16 mouse cellular contexts compared by ENCODE assay signal in genomic region chr1:34478891-34479655, GRCm38 (mm10). TPM values are rescaled to one million over a fixed set of nuclear protein-coding genes. Genes with fewer than 3 reads are reported as not detected.
A peak's percentile ranks its signal among the peaks of the same experiment; 100 is the strongest.
DNase-seq lines count a peak whose midpoint lies in the region; ATAC-seq lines count a peak whose summit lies in the region.
"Had no signal": no experiment of that assay in that cellular context is flagged by ENCODE, and none has a peak within 500 bp of the region (broad histone marks: within the 10 kb centered on the region; RNA-seq: fewer than 3 reads in every experiment).

No protein-coding gene starts in this region.

- H3K9me3 ChIP-seq in heart, embryonic 13.5 days = no peaks in the 10 kb centered on the region

- no peak for DNase-seq in heart, postnatal 14 days
- DNase-seq in spleen, postnatal 36 days (ENCODE audit: low spot score in 2 of 2) = peak; percentile 52 to 63
- DNase-seq in spleen, adult 12 weeks (ENCODE audit: low spot score) = no peak
- no peak for DNase-seq in Muller cell, postnatal 12 days (ENCODE audit: inconsistent ontology term)
- no peak for DNase-seq in adrenal gland, postnatal 36 days
- DNase-seq: kidney, postnatal 10 days; lung, postnatal 10 days; right cerebral cortex, adult 18-20 months had no signal

- peaks cover 7% of the 10 kb centered on the region for H3K27me3 ChIP-seq in heart, embryonic 13.5 days (replicated peaks)

- peak overlapping the region; percentile 82 for H3K27ac ChIP-seq in heart, embryonic 13.5 days (replicated peaks)
- H3K27ac ChIP-seq: left cerebral cortex, adult 2 months had no signal

- no peak overlapping the region for H3K9ac ChIP-seq in heart, embryonic 13.5 days

- 14% methylated on average over 11 of the region's 11 CpGs for WGBS in heart, embryonic 13.5 days

- H3K4me3 ChIP-seq in heart, embryonic 13.5 days = peak overlapping the region; percentile 17; the same call in 1 of the 2 replicates
- H3K4me3 ChIP-seq: left cerebral cortex, adult 2 months; myocyte had no signal

- intact Hi-C loops in heart, postnatal 14 days (cut with DNase I) = no loop called here

- no peaks in the 10 kb centered on the region for H3K36me3 ChIP-seq in heart, embryonic 13.5 days

- peaks cover 27% of the 10 kb centered on the region for H3K4me1 ChIP-seq in heart, embryonic 13.5 days

- peak overlapping the region; percentile 60 for H3K4me2 ChIP-seq in heart, embryonic 13.5 days

- ATAC-seq in heart, embryonic 13.5 days (ENCODE audit: extremely low read depth, insufficient number of reproducible peaks, low FRiP score, low TSS enrichment) = peak; percentile 51; the same call in 1 of the 2 replicates
- peak; percentile 66 for ATAC-seq in inflammation-experienced regulatory T-cells, adult 6 months
- peak; percentile 63 for ATAC-seq in neutrophil, adult 5-6 weeks (ENCODE audit: extremely low read depth, insufficient number of reproducible peaks, low FRiP score, poor library complexity, severe bottlenecking)

RNA-seq across cellular contexts. Expression of gene Prss39, which starts 19.1 kb away (rescaled TPM):
- not detected in 2 replicates for polyA plus RNA-seq in heart, embryonic 13.5 days (2015; fragmentation: Nextera tagmentation; extraction: Ambion mirVana)
- total RNA-seq in heart, postnatal 14 days (2021) = not detected
- polyA plus RNA-seq in inflammation-experienced regulatory T-cells, adult 6 months (2017; shearing (Covaris generic)) = not detected
- not detected in 2 replicates for total RNA-seq in neutrophil, adult 5-6 weeks (2017)
- total RNA-seq in adrenal gland, postnatal 36 days (2021) = not detected
- total RNA-seq: left cerebral cortex, adult 2 months had no signal
- polyA plus RNA-seq: cortical plate, adult 2 months; forebrain, embryonic 11.5 days; myocyte had no signal

RNA-seq across cellular contexts. Expression of gene Ptpn18, which starts 19.5 kb away (rescaled TPM):
- polyA plus RNA-seq in heart, embryonic 13.5 days (2015; fragmentation: Nextera tagmentation; extraction: Ambion mirVana) = 15.1 and 15.8 TPM in 2 replicates
- total RNA-seq in heart, postnatal 14 days (2021) = 1 to 10 TPM; 7.2 to 7.5 TPM
- 100 to 1,000 TPM; 161 to 189 (median 165) TPM for polyA plus RNA-seq in inflammation-experienced regulatory T-cells, adult 6 months (2017; shearing (Covaris generic))
- total RNA-seq in neutrophil, adult 5-6 weeks (2017) = 262 and 311 TPM in 2 replicates
- total RNA-seq in adrenal gland, postnatal 36 days (2021) = 1 to 10 TPM; 3.4 to 5.9 TPM

RNA-seq across cellular contexts. Expression of gene Imp4, which starts 39.4 kb away (rescaled TPM):
- polyA plus RNA-seq in heart, embryonic 13.5 days (2015; fragmentation: Nextera tagmentation; extraction: Ambion mirVana) = 66.3 and 67.7 TPM in 2 replicates
- total RNA-seq in heart, postnatal 14 days (2021) = 10 to 100 TPM; 28.5 to 30.0 TPM
- 100 to 1,000 TPM in 2 of 3 experiments, 10 to 100 TPM in 1; 97.9 to 160 (median 117) TPM for polyA plus RNA-seq in inflammation-experienced regulatory T-cells, adult 6 months (2017; shearing (Covaris generic))
- total RNA-seq in neutrophil, adult 5-6 weeks (2017) = 22.7 and 23.0 TPM in 2 replicates
- total RNA-seq in adrenal gland, postnatal 36 days (2021) = 10 to 100 TPM; 62.0 to 76.0 TPM

RNA-seq across cellular contexts. Expression of gene Ccdc115, which starts 39.6 kb away (rescaled TPM):
- 42.0 and 47.6 TPM in 2 replicates for polyA plus RNA-seq in heart, embryonic 13.5 days (2015; fragmentation: Nextera tagmentation; extraction: Ambion mirVana)
- total RNA-seq in heart, postnatal 14 days (2021) = 10 to 100 TPM; 14.1 to 15.0 TPM
- 10 to 100 TPM; 31.8 to 43.9 (median 37.2) TPM for polyA plus RNA-seq in inflammation-experienced regulatory T-cells, adult 6 months (2017; shearing (Covaris generic))
- total RNA-seq in neutrophil, adult 5-6 weeks (2017) = 22.7 and 25.4 TPM in 2 replicates
- 10 to 100 TPM; 16.8 to 17.4 TPM for total RNA-seq in adrenal gland, postnatal 36 days (2021)

RNA-seq across cellular contexts. Expression of gene Cfc1, which starts 56.4 kb away (rescaled TPM):
- polyA plus RNA-seq in heart, embryonic 13.5 days (2015; fragmentation: Nextera tagmentation; extraction: Ambion mirVana) = 0.28 TPM in 2 replicates
- total RNA-seq in heart, postnatal 14 days (2021) = not detected
- under 1 TPM in 1 of 3 experiments, not detected in 2; 0.59 TPM for polyA plus RNA-seq in inflammation-experienced regulatory T-cells, adult 6 months (2017; shearing (Covaris generic))
- total RNA-seq in neutrophil, adult 5-6 weeks (2017) = not detected in 2 replicates
- not detected for total RNA-seq in adrenal gland, postnatal 36 days (2021)
- total RNA-seq: heart, adult 8-10 months; left cerebral cortex, adult 2 months had no signal
- polyA plus RNA-seq: cortical plate, adult 2 months; forebrain, embryonic 11.5 days; myocyte had no signal

Comparison
In these comparisons a context has a peak if more than half of its experiments do, and no peak if none do; other contexts are left out.
1. DNase-seq: peak in spleen, postnatal 36 days (2 of 2); none in heart, postnatal 14 days (0 of 2), spleen, adult 12 weeks (single experiment), Muller cell, postnatal 12 days (single experiment) and adrenal gland, postnatal 36 days (0 of 2).
2. RNA of gene Ptpn18, which starts 19.5 kb away (total RNA-seq): 262 to 311 TPM in neutrophil, adult 5-6 weeks; 7.2 to 7.5 TPM in heart, postnatal 14 days and 3.4 to 5.9 TPM in adrenal gland, postnatal 36 days; every median in the first group is over 10 times any median in the second.
3. Peak in every context shown above with its lines, with median percentiles within 50 percentile points of each other: ATAC-seq.